ENCODE assay signal across 9 mouse cellular contexts in the genomic region with DNA sequence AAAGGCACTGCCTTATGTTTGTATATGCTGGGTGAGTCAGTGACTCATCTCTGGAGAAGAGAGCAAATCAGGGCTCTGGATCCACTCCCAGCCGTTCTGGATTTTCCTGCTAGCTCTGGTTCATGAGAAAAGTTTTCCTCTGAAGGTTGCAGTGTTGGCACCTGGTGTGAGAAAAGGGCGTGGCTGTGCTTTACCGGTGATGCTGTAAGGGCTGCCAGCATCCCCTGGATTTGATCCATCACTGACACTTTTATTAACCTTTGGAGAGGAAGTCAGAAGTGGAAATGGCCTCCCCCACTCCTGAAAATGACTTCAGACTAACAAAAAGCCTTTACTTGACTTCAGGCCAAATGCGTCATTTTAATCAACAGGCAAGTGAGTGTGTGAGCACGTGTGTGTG. TPM values are rescaled to one million over a fixed set of nuclear protein-coding genes. Genes with fewer than 3 reads are reported as not detected.
DNase-seq lines count a peak whose midpoint lies in the region; ATAC-seq and TF ChIP-seq lines count a peak whose summit lies in the region.
"Had no signal": no experiment of that assay in that cellular context is flagged by ENCODE, and none has a peak within 500 bp of the region (broad histone marks: within the 10 kb centered on the region; RNA-seq: fewer than 3 reads in every experiment).

No protein-coding gene starts in this region.

- no peak overlapping the region for H3K27ac ChIP-seq in kidney, adult 2 months (ENCODE audit: insufficient read depth, low read depth, low read length)
- no peak overlapping the region for H3K27ac ChIP-seq in kidney, embryonic 15.5 days
- H3K27ac ChIP-seq: liver, embryonic 15.5 days had no signal

- H3K9me3 ChIP-seq in kidney, embryonic 15.5 days (replicated peaks), result no peaks in the 10 kb centered on the region
- H3K9me3 ChIP-seq: liver, embryonic 15.5 days had no signal

- no peaks in the 10 kb centered on the region for H3K36me3 ChIP-seq in kidney, adult 2 months (ENCODE audit: control insufficient read depth, insufficient read depth, low read length)
- no peaks in the 10 kb centered on the region for H3K36me3 ChIP-seq in kidney, embryonic 15.5 days
- H3K36me3 ChIP-seq: liver, embryonic 15.5 days had no signal

- H3K4me2 ChIP-seq in kidney, embryonic 15.5 days, result no peak overlapping the region
- H3K4me2 ChIP-seq: liver, embryonic 15.5 days had no signal

- H3K9ac ChIP-seq in kidney, embryonic 15.5 days, result no peak overlapping the region
- H3K9ac ChIP-seq: liver, embryonic 15.5 days had no signal

- TF ChIP-seq POLR2A in kidney, adult 2 months (IDR thresholded peaks at IDR 0.05; ENCODE audit: low read depth, low read length), result no peak

- no peak for ATAC-seq in kidney, embryonic 15.5 days (replicated peaks; ENCODE audit: low FRiP score)

- no peaks in the 10 kb centered on the region for H3K27me3 ChIP-seq in kidney, adult 2 months (replicated peaks; ENCODE audit: control insufficient read depth, insufficient read depth, low read length)
- H3K27me3 ChIP-seq in kidney, embryonic 15.5 days, result peaks cover 5% of the 10 kb centered on the region; the same call in 1 of the 2 replicates

- TF ChIP-seq CTCF in kidney, adult 2 months (conservative IDR thresholded peaks at IDR 0.05; ENCODE audit: insufficient read depth, insufficient read length, low read depth, low read length), result no peak

- H3K4me1 ChIP-seq in kidney, adult 2 months (ENCODE audit: control insufficient read depth, insufficient read depth, low read length), result no peaks in the 10 kb centered on the region
- peaks cover 10% of the 10 kb centered on the region for H3K4me1 ChIP-seq in kidney, embryonic 15.5 days
- H3K4me1 ChIP-seq: liver, embryonic 15.5 days had no signal

- DNase-seq in kidney, adult 2 months, result peak; percentile 53
- peak; percentile 25 for DNase-seq in Muller cell, postnatal 12 days (ENCODE audit: inconsistent ontology term)
- DNase-seq in gastrocnemius, postnatal 10 days, result peak; percentile 34
- DNase-seq in lung, postnatal 25 days (ENCODE audit: low spot score), result peak; percentile 16
- no peak for DNase-seq in layer of hippocampus, postnatal 14 days (ENCODE audit: low spot score in 2 of 2)
- no peak for DNase-seq in layer of hippocampus, adult 9-11 months
- no peak for DNase-seq in spleen, postnatal 14 days (ENCODE audit: low spot score in 2 of 2)

- H3K4me3 ChIP-seq in kidney, adult 2 months (ENCODE audit: insufficient read depth, low read depth, low read length), result no peak overlapping the region
- H3K4me3 ChIP-seq in kidney, embryonic 15.5 days (replicated peaks), result no peak overlapping the region
- H3K4me3 ChIP-seq: liver, embryonic 15.5 days had no signal

- WGBS in kidney, adult 2 months, result 39% methylated on average over 5 of the region's 5 CpGs
- 28% methylated on average over 5 of the region's 5 CpGs for WGBS in kidney, embryonic 15.5 days

RNA-seq across cellular contexts. Expression of a gene that starts 37.2 kb away (rescaled TPM):
- 57.9 and 67.6 TPM in 2 replicates for polyA plus RNA-seq in kidney, adult 2 months (2012; rRNA removed)
- polyA plus RNA-seq in kidney, embryonic 15.5 days (2015; fragmentation: Nextera tagmentation; extraction: Ambion mirVana), result 18.2 and 18.8 TPM in 2 replicates
- 10 to 100 TPM; 13.6 to 18.5 TPM for total RNA-seq in gastrocnemius, postnatal 10 days (2021)
- total RNA-seq in layer of hippocampus, postnatal 14 days (2021), result 10 to 100 TPM; 16.1 to 18.6 TPM

Comparison
In these comparisons a context has a peak if more than half of its experiments do, and no peak if none do; other contexts are left out.
1. DNase-seq: peak in kidney, adult 2 months (single experiment), Muller cell, postnatal 12 days (single experiment), gastrocnemius, postnatal 10 days (single experiment) and lung, postnatal 25 days (single experiment); none in layer of hippocampus, postnatal 14 days (0 of 2), layer of hippocampus, adult 9-11 months (single experiment) and spleen, postnatal 14 days (0 of 2).